29 mouse cellular contexts compared by ENCODE assay signal in the genomic region with DNA sequence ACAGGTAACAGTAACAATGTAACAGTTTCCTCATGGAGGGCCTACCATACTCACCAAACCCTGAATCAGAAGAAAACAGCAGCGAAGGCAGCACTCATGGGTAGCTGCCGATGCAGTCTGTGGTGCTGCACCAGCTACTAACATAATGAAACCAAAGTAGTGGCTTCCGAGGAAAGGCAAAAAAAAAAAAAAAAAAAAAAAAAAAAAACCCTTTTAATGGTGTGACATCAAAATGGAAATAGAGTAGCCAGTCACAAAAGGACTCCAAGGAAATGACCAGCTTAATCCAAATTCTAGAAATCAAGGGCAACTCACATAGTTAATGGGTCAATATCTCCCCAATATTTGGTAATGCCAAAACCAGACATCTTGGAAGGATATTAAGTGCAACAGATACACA. TPM values are rescaled to one million over a fixed set of nuclear protein-coding genes. Genes with fewer than 3 reads are reported as not detected.
"Had no signal": no experiment of that assay in that cellular context is flagged by ENCODE, and none has a peak within 500 bp of the region (broad histone marks: within the 10 kb centered on the region; RNA-seq: fewer than 3 reads in every experiment).

No protein-coding gene starts in this region.

- DNase-seq: left cerebral cortex, postnatal 4 days; liver; liver, embryonic 13.5 days; liver, postnatal 0 days; lung, adult 18-20 months; lung, adult 2 months; lung, embryonic 14.5 days; lung, postnatal 10 days; lung, postnatal 14 days; lung, postnatal 36 days; lung, postnatal 4 days; midbrain, embryonic 14.5 days had no signal

- H3K27me3 ChIP-seq: limb, embryonic 12.5 days; limb, embryonic 13.5 days; limb, embryonic 15.5 days; liver, embryonic 12.5 days; liver, embryonic 13.5 days; liver, embryonic 15.5 days; lung, embryonic 15.5 days; midbrain, embryonic 12.5 days; midbrain, embryonic 13.5 days; midbrain, embryonic 15.5 days; neural tube, embryonic 12.5 days had no signal

- H3K9me3 ChIP-seq: limb, embryonic 10.5 days; limb, embryonic 12.5 days; limb, embryonic 13.5 days; limb, embryonic 15.5 days; liver, embryonic 12.5 days; liver, embryonic 13.5 days; liver, embryonic 15.5 days; lung, embryonic 15.5 days; megakaryocyte, embryonic 14.5 days; midbrain, embryonic 10.5 days; midbrain, embryonic 12.5 days; midbrain, embryonic 13.5 days; midbrain, embryonic 15.5 days; neural tube, embryonic 12.5 days had no signal

- H3K9ac ChIP-seq: limb, embryonic 12.5 days; limb, embryonic 13.5 days; limb, embryonic 15.5 days; liver, embryonic 12.5 days; liver, embryonic 13.5 days; liver, embryonic 14.5 days; liver, embryonic 15.5 days; liver, postnatal 0 days; lung, embryonic 14.5 days; lung, embryonic 15.5 days; midbrain, embryonic 12.5 days; midbrain, embryonic 13.5 days; midbrain, embryonic 15.5 days; neural tube, embryonic 12.5 days had no signal

- H3K27ac ChIP-seq: limb, embryonic 10.5 days; limb, embryonic 12.5 days; limb, embryonic 13.5 days; limb, embryonic 15.5 days; liver, embryonic 12.5 days; liver, embryonic 13.5 days; liver, embryonic 14.5 days; liver, embryonic 15.5 days; lung, embryonic 15.5 days; macrophage; midbrain, embryonic 10.5 days; midbrain, embryonic 12.5 days; midbrain, embryonic 13.5 days; midbrain, embryonic 15.5 days; neural tube, embryonic 12.5 days had no signal

- H3K4me3 ChIP-seq: limb, embryonic 10.5 days; limb, embryonic 12.5 days; limb, embryonic 13.5 days; limb, embryonic 15.5 days; liver, embryonic 12.5 days; liver, embryonic 13.5 days; liver, embryonic 15.5 days; lung, embryonic 15.5 days; megakaryocyte, embryonic 14.5 days; midbrain, embryonic 10.5 days; midbrain, embryonic 12.5 days; midbrain, embryonic 13.5 days; midbrain, embryonic 15.5 days; myocyte; neural tube, embryonic 12.5 days had no signal

- H3K4me1 ChIP-seq: limb, embryonic 10.5 days; limb, embryonic 12.5 days; limb, embryonic 13.5 days; limb, embryonic 15.5 days; liver, embryonic 12.5 days; liver, embryonic 13.5 days; liver, embryonic 15.5 days; lung, embryonic 15.5 days; megakaryocyte, embryonic 14.5 days; midbrain, embryonic 10.5 days; midbrain, embryonic 12.5 days; midbrain, embryonic 13.5 days; midbrain, embryonic 15.5 days; neural tube, embryonic 12.5 days had no signal

RNA-seq across cellular contexts. Expression of a gene that starts 6.7 kb away (rescaled TPM):
- total RNA-seq: megakaryocyte progenitor cell, adult 5-6 weeks had no signal
